Mouse (Mus musculus) gastrocnemius, postnatal 4 days (tissue): ENCODE measurements at regions not wholly inside any gene's neighbourhood (a gene's known extent, or its start where the extent isn't known, plus 50 kb on each side); places are given as distances from the start of the nearest gene placed in this dataset.

Experiments
- DNase-seq, 2 experiments: peaks; one replicate each; pipeline ENCODE4 v3.0.0; 2021 to 2022; ENCODE audit warnings: low spot score in 2 of 2, mixed read lengths in 2 of 2

- DNase-seq, result peak in 1 of 2 experiments; percentile 65
Observed at GRCm38 (mm10) chr2:61354104-61354503, 224.3 kb upstream of the Tank start.

- DNase-seq, result no peak
Observed at GRCm38 (mm10) chr2:61347451-61347850, 230.9 kb upstream of the Tank start.

GRCm38 (mm10) chr2:61346012-61346760 lies 232.2 kb upstream of the Tank start:
- no peak for DNase-seq

GRCm38 (mm10) chr2:61345311-61345710 lies 233.1 kb upstream of the Tank start:
- no peak for DNase-seq

GRCm38 (mm10) chr2:61344556-61345131 lies 233.7 kb upstream of the Tank start:
- peak in 1 of 2 experiments; percentile 10 for DNase-seq

- no peak for DNase-seq
Observed at GRCm38 (mm10) chr2:61341254-61341653, 237.1 kb upstream of the Tank start.

- DNase-seq, result no peak
Observed at GRCm38 (mm10) chr2:61319226-61319625, 259.2 kb upstream of the Tank start.

GRCm38 (mm10) chr2:61310405-61310804 lies 268.0 kb upstream of the Tank start:
- DNase-seq, result peak in 1 of 2 experiments; percentile 14

- no peak for DNase-seq
Observed at GRCm38 (mm10) chr2:61309219-61309618, 269.2 kb upstream of the Tank start.

- no peak for DNase-seq
Observed at GRCm38 (mm10) chr2:61297135-61297534, 281.2 kb upstream of the Tank start.

GRCm38 (mm10) chr2:61296606-61297005 lies 281.8 kb upstream of the Tank start:
- no peak for DNase-seq

- DNase-seq, result no peak
Observed at GRCm38 (mm10) chr2:61295261-61295964, 283.0 kb upstream of the Tank start.

- DNase-seq, result no peak
Observed at GRCm38 (mm10) chr2:61288246-61288645, 290.1 kb upstream of the Tank start.

GRCm38 (mm10) chr2:61284706-61285105 lies 293.7 kb upstream of the Tank start:
- no peak for DNase-seq

- no peak for DNase-seq
Observed at GRCm38 (mm10) chr2:61283829-61284601, 294.4 kb upstream of the Tank start.

- no peak for DNase-seq
Observed at GRCm38 (mm10) chr2:61272721-61273120, 305.7 kb upstream of the Tank start.

- DNase-seq, result no peak
Observed at GRCm38 (mm10) chr2:61267706-61268105, 304.7 kb upstream of the Rbms1 start.

GRCm38 (mm10) chr2:61250068-61250800 lies 287.2 kb upstream of the Rbms1 start:
- no peak for DNase-seq

- DNase-seq, result no peak
Observed at GRCm38 (mm10) chr2:61247956-61248355, 285.0 kb upstream of the Rbms1 start.

GRCm38 (mm10) chr2:61247336-61247735 lies 284.3 kb upstream of the Rbms1 start:
- no peak for DNase-seq
